Mouse (Mus musculus) heart, embryonic 16.5 days (tissue): Measurements from ENCODE around the gene Hdhd5. TPM values are rescaled to one million over a fixed set of nuclear protein-coding genes. Genes with fewer than 3 reads are reported as not detected.

Source experiments
- ATAC-seq: fragments of 200-750 bp; cut with Nextera tagmentation; replicated peaks from 2 replicates; pipeline ENCODE4 v1.8.0; 2017; ENCODE audit warnings: moderate number of reproducible peaks; ENCODE audit not compliant: insufficient read depth, low FRiP score; ENCODE audit errors: extremely low read depth
- H3K27ac ChIP-seq: fragments of 300-500 bp; sonication (generic); 2 replicates; pipeline ENCODE4 v1.5.1; 2014; ENCODE audit warnings: mild to moderate bottlenecking, low read length, control low read depth, moderate library complexity
- H3K27me3 ChIP-seq: fragments of 300-500 bp; sonication (generic); 2 replicates; pipeline ENCODE4 v1.6.1; 2014; ENCODE audit warnings: low read length, mixed read lengths; ENCODE audit not compliant: control insufficient read depth, insufficient read depth
- H3K36me3 ChIP-seq: fragments of 300-500 bp; sonication (generic); 2 replicates; pipeline ENCODE4 v1.6.1; 2014; ENCODE audit not compliant: control insufficient read depth, insufficient read depth
- H3K4me1 ChIP-seq: fragments of 300-500 bp; sonication (generic); 2 replicates; pipeline ENCODE4 v1.6.1; 2014; ENCODE audit warnings: low read length, mixed read lengths; ENCODE audit not compliant: control insufficient read depth, insufficient read depth
- H3K4me2 ChIP-seq: fragments of 300-500 bp; sonication (generic); 2 replicates; pipeline ENCODE4 v1.6.1; 2014; ENCODE audit warnings: low read depth, mild to moderate bottlenecking, control low read depth, low read length
- H3K4me3 ChIP-seq: fragments of 300-500 bp; sonication (generic); 2 replicates; pipeline ENCODE4 v1.5.1; 2014; ENCODE audit warnings: mild to moderate bottlenecking, control low read depth, low read length
- H3K9ac ChIP-seq: fragments of 300-500 bp; sonication (generic); 2 replicates; pipeline ENCODE4 v1.6.1; 2014; ENCODE audit warnings: low read length, control low read depth
- H3K9me3 ChIP-seq: fragments of 300-500 bp; sonication (generic); replicated peaks from 2 replicates; pipeline ENCODE4 v1.6.1; 2016; ENCODE audit warnings: low read length; ENCODE audit not compliant: control insufficient read depth
- WGBS: fragments of 180-500 bp; shearing (Covaris S2); extraction: QIAGEN DNeasy Blood & Tissue Kit; methylation state at CpG from one replicate; pipeline ENCODE4 v1.1.7; 2014; 5-methylcytosine and 5-hydroxymethylcytosine counted together
- polyA plus RNA-seq: library from polyadenylated mRNA; unstranded; fragments of >200 nt; fragmentation: Nextera tagmentation; extraction: Ambion mirVana; gene quantifications from 2 replicates; pipeline ENCODE4 v1.2.1, GENCODE M21; 2015

Gene Hdhd5
- 14.9 and 17.4 TPM in 2 replicates for polyA plus RNA-seq

GRCm38 (mm10) chr6:120531020-120531965 lies at the start of gene Hdhd5:
Gene Hdhd5 (minus strand): TSS chr6:120531319.
- peaks cover 5% of the 10 kb centered on the region for H3K4me1 ChIP-seq
- no peaks in the 10 kb centered on the region for H3K36me3 ChIP-seq
- no peaks in the 10 kb centered on the region for H3K27me3 ChIP-seq
- H3K9me3 ChIP-seq: no peaks in the 10 kb centered on the region
- under 1% methylated on average over 75 of the region's 75 CpGs for WGBS
- peak within 1 kb of the TSS; percentile 95 for H3K9ac ChIP-seq
- peak within 1 kb of the TSS; percentile 95 for H3K4me3 ChIP-seq
- peak within 1 kb of the TSS; percentile 88 for H3K4me2 ChIP-seq
- peak within 1 kb of the TSS; percentile 52 for H3K27ac ChIP-seq
- peak; percentile 98 for ATAC-seq

DNA sequence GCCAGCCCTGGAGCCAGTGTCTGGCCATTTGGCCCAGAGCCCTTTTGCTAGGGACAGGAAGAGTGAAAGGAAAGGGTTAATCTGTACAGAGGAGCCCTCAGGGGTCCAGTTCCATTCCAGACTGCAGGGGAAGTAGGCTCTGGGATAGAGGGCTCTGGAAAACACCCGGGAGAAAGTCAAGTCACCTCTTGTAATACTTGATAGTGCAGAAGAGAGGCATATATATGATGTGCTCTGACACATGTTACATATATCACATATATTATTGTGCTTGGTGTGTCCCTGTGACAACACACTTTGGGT lies 49.5 kb upstream of the Hdhd5 start:
- no peak for ATAC-seq
- Histone ChIP-seq H3K4me3 (peak overlapping the region; percentile 57), H3K9me3 (no peaks in the 10 kb centered on the region), H3K27ac (no peak overlapping the region), H3K27me3 (0 out of 2 replicates have a peak, but pooled peaks cover 4% of the 10 kb centered on the region), H3K4me1 (peaks cover 13% of the 10 kb centered on the region), H3K36me3 (no peaks in the 10 kb centered on the region), H3K9ac (no peak overlapping the region), H3K4me2 (peak overlapping the region; percentile 96)
- whole genome bisulfite sequencing: 0% methylated on average over 1 of the region's 1 CpGs

DNA sequence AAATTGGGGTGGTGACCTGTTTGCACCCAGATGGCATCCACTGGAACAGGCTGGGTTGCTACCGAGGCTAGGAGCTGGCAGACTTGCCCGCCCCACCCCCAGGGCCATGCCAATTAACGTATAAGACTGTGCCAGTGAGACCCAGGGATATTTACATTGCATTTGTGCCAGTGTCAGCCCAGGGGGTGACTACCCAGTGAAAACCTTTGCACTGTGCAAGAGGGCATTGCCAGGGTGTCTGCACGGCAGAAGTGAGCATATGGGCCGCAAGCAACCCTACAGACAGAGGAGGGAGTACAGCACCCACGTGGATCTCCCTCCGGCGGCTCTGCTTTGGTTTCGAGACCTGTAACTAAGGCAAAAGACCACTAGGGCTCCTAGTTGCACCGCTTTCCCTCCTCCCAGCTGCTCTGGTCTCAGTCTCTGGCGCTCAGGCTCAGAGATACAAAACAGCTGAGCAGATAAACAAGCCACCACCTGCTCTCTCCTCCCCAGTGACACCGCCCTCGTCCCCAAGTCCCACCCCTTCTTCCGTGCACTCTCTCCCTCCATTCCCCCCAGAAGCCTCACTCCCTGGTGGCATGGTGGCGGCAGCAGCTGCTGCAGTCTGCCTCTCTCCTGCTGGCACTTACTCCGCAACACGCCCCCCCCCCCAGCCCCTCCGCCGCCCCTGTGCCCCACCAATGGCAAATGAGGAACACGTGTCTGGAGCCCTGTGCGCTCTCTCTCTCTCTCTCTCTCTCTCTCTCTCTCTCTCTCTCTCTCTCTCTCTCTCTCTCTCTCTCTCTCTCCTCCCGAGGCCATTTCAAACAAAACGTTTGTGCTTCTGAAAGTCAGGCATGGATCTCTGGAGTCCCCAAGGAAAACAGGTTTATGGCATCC lies 49.0 kb upstream of the Hdhd5 start:
- Histone ChIP-seq H3K4me2 (peak overlapping the region; percentile 96), H3K27ac (no peak overlapping the region), H3K9me3 (no peaks in the 10 kb centered on the region), H3K4me3 (peak overlapping the region; percentile 57), H3K36me3 (no peaks in the 10 kb centered on the region), H3K4me1 (peaks cover 13% of the 10 kb centered on the region), H3K9ac (peak overlapping the region; percentile 66), H3K27me3 (0 out of 2 replicates have a peak, but pooled peaks cover 4% of the 10 kb centered on the region)
- WGBS: under 1% methylated on average over 23 of the region's 23 CpGs
- ATAC-seq: peak; percentile 87

DNA sequence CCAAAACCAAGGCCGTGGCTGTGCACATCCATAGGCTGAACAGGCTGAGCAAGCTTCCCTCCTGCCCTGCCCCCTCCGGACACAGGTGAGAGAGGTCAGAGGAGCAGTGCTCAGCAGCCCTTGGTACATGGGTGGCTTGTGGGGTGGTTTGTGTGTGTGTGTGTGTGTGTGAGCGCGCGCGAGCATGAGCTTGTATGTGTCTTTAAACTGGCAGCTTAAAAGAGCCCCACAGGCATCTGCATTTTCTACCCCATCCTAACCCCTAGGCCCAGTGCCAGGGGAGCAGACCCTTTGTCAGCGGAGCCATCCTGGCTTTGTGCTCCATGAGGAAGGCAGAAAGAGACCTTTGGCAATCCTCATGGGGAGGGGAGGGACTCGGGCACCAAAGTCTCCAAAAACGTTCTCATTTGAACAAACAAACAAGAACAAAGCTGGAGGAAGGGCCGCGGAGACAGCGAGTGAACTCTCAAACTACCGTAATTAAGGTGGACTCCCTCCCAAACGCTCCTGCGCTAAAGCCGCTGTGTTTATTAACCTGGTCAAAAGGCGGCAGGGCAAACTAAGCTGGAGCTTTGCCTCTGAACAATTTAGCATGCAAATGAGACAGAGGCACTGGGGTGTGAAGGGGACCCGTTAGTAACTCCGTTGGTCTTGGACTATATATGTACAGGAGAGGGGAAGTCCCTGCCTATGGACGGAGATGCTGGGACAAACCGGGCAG lies 48.2 kb upstream of the Hdhd5 start:
- H3K4me3 ChIP-seq: peak overlapping the region; percentile 57
- H3K9me3 ChIP-seq: no peaks in the 10 kb centered on the region
- WGBS: 5% methylated on average over 21 of the region's 21 CpGs
- H3K27me3 ChIP-seq: 0 out of 2 replicates have a peak, but pooled peaks cover 4% of the 10 kb centered on the region
- ATAC-seq: 0 out of 2 replicates have a peak, but pooled peaks have one; percentile 8
- peak overlapping the region; percentile 66 for H3K9ac ChIP-seq
- peaks cover 13% of the 10 kb centered on the region for H3K4me1 ChIP-seq
- H3K36me3 ChIP-seq: no peaks in the 10 kb centered on the region
- H3K27ac ChIP-seq: no peak overlapping the region
- peak overlapping the region; percentile 96 for H3K4me2 ChIP-seq

DNA sequence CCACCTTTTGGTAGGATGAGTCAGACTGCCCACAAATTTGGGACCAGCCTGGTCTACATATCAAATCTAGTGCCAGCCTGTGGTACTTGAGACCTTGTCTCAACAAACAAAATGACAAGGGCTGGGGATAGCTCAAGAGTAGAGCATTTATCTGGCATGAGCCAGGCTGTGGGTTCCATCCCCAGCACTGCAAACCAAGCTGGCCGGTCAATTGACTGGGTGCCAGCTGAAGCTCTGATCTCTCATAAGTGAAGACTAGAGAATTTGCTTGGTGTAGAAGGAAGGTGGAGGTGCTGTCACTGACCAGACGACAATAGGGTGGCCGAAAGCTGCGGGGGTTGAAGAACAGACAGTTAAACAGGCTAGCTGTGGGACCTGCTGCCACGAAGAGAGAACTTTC lies 47.4 kb upstream of the Hdhd5 start:
- H3K27me3 ChIP-seq: 0 out of 2 replicates have a peak, but pooled peaks cover 4% of the 10 kb centered on the region
- H3K4me3 ChIP-seq: no peak overlapping the region
- no peak overlapping the region for H3K27ac ChIP-seq
- no peak overlapping the region for H3K9ac ChIP-seq
- no peak overlapping the region for H3K4me2 ChIP-seq
- no peaks in the 10 kb centered on the region for H3K36me3 ChIP-seq
- WGBS: 49% methylated on average over 5 of the region's 5 CpGs
- ATAC-seq: no peak
- H3K4me1 ChIP-seq: peaks cover 13% of the 10 kb centered on the region
- no peaks in the 10 kb centered on the region for H3K9me3 ChIP-seq

DNA sequence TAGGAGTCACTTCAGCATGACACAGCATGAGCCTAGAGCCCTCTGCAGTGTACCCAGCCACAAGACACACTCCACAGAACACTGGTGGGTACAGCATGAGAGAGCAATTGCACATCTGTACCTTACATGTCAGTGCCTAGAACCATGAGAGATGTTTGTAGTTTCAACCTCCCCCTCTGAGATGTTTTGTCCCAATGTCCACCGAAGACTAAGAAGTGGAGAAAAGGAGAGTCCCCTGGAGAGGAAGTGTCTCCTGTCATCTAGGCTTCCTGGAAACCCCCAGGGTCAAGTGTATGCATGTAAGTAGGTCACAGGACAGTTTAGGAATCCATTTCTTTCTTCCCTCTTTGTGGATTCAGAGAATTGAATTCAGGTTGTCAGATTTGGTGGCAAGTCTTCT lies 41.3 kb upstream of the Hdhd5 start:
- 39% methylated on average over 1 of the region's 1 CpGs for WGBS
- Histone ChIP-seq H3K9me3 (no peaks in the 10 kb centered on the region), H3K4me2 (no peak overlapping the region), H3K27me3 (no peaks in the 10 kb centered on the region), H3K4me1 (no peaks in the 10 kb centered on the region), H3K9ac (no peak overlapping the region), H3K4me3 (no peak overlapping the region), H3K27ac (no peak overlapping the region), H3K36me3 (no peaks in the 10 kb centered on the region)
- ATAC-seq: no peak

GRCm38 (mm10) chr6:120568257-120568656 lies 37.1 kb upstream of the Hdhd5 start:
- Histone ChIP-seq H3K4me1 (no peaks in the 10 kb centered on the region), H3K27ac (no peak overlapping the region), H3K4me2 (no peak overlapping the region), H3K4me3 (no peak overlapping the region), H3K9ac (no peak overlapping the region), H3K36me3 (no peaks in the 10 kb centered on the region), H3K9me3 (no peaks in the 10 kb centered on the region), H3K27me3 (no peaks in the 10 kb centered on the region)
- 79% methylated on average over 1 of the region's 1 CpGs for WGBS
- ATAC-seq: no peak

GRCm38 (mm10) chr6:120566911-120567909 lies 36.1 kb upstream of the Hdhd5 start:
- no peak for ATAC-seq
- H3K9me3 ChIP-seq: no peaks in the 10 kb centered on the region
- peak overlapping the region; percentile 33 for H3K4me2 ChIP-seq
- H3K4me1 ChIP-seq: no peaks in the 10 kb centered on the region
- 62% methylated on average over 18 of the region's 18 CpGs for WGBS
- peak overlapping the region; percentile 40; the same call in 1 of the 2 replicates for H3K27ac ChIP-seq
- no peak overlapping the region for H3K9ac ChIP-seq
- no peaks in the 10 kb centered on the region for H3K27me3 ChIP-seq
- no peak overlapping the region for H3K4me3 ChIP-seq
- H3K36me3 ChIP-seq: no peaks in the 10 kb centered on the region
